In the genomic region with DNA sequence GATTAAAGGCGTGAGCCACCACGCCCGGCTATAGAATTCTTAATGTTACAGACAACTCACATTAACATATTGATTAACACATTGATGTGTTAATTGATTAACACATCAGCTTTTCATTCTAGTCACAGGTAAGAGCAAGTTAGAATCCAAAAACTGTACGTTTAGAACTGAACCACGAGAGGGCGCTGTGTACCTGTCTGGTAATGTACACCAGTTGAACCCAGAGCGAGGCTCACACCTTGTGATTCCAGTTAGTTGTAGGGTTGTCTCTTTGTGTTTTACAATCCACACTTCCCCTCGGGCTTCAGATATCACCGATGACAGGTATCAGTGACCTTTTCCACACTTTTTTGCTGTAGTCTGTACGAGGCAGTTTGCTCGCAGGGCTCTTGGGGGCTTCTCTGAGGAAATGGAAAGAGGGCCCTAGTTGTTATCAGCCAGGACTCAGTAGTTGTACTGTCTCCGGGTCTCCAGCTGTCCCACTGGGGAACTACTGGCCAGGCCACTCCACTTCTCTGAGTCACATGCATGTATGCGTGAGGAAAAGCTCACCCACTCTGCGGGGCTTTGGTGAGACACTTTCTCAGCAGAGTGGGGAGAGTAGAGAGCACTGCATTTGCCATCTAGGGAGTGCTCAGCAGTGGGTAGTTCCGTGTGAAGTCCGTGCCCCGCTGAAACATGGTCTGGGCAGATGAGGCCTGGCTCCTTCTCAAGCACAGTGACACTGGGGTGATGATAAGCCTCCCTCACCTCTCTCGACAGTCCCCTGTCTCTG, we compare ENCODE assay signal across 9 mouse cellular contexts. TPM values are rescaled to one million over a fixed set of nuclear protein-coding genes. Genes with fewer than 3 reads are reported as not detected.
DNase-seq lines count a peak whose midpoint lies in the region; ATAC-seq lines count a peak whose summit lies in the region.
"Had no signal": no experiment of that assay in that cellular context is flagged by ENCODE, and none has a peak within 500 bp of the region (broad histone marks: within the 10 kb centered on the region; RNA-seq: fewer than 3 reads in every experiment).

No protein-coding gene starts in this region.

- no peak overlapping the region for H3K9ac ChIP-seq in forebrain, embryonic 11.5 days (ENCODE audit: low read length)
- H3K9ac ChIP-seq in forebrain, embryonic 12.5 days = no peak overlapping the region

- no peak overlapping the region for H3K27ac ChIP-seq in forebrain, embryonic 11.5 days (ENCODE audit: low read depth, low read length)
- H3K27ac ChIP-seq in forebrain, embryonic 12.5 days = no peak overlapping the region

- H3K36me3 ChIP-seq in forebrain, embryonic 11.5 days (ENCODE audit: control insufficient read depth, insufficient read depth, low read length) = no peaks in the 10 kb centered on the region
- H3K36me3 ChIP-seq in forebrain, embryonic 12.5 days (replicated peaks) = no peaks in the 10 kb centered on the region

- peak; percentile 68 for DNase-seq in forebrain, embryonic 11.5 days (ENCODE audit: low spot score)
- DNase-seq in B cell, adult 2 months = peak; percentile 19 to 47
- peak; percentile 67 for DNase-seq in brain, adult 2 months (ENCODE audit: low read depth, low spot score)
- DNase-seq in kidney, adult 9 months = peak; percentile 56
- DNase-seq in lung, postnatal 10 days = peak; percentile 59
- peak; percentile 20 to 71 for DNase-seq in spleen, postnatal 10 days (ENCODE audit: low spot score in 2 of 2)

- no peak overlapping the region for H3K4me2 ChIP-seq in forebrain, embryonic 11.5 days (ENCODE audit: low read depth, low read length, severe bottlenecking)
- no peak overlapping the region for H3K4me2 ChIP-seq in forebrain, embryonic 12.5 days

- 30% methylated on average over 18 of the region's 18 CpGs for WGBS in forebrain, embryonic 11.5 days
- WGBS in forebrain, embryonic 12.5 days = 37% methylated on average over 18 of the region's 18 CpGs

- no peaks in the 10 kb centered on the region for H3K4me1 ChIP-seq in forebrain, embryonic 11.5 days (replicated peaks; ENCODE audit: control insufficient read depth, insufficient read depth, low read length)
- no peaks in the 10 kb centered on the region for H3K4me1 ChIP-seq in forebrain, embryonic 12.5 days

- peaks cover 2% of the 10 kb centered on the region; the same call in 1 of the 2 replicates for H3K27me3 ChIP-seq in forebrain, embryonic 11.5 days (ENCODE audit: control insufficient read depth, insufficient read depth, low read length)
- peaks cover 34% of the 10 kb centered on the region for H3K27me3 ChIP-seq in forebrain, embryonic 12.5 days

- ATAC-seq in forebrain, embryonic 11.5 days (replicated peaks; ENCODE audit: low FRiP score) = no peak
- ATAC-seq in forebrain, embryonic 12.5 days (ENCODE audit: low FRiP score) = no peak
- peak; percentile 67 for ATAC-seq in erythroid progenitor cell, adult 5-6 weeks (replicated peaks; ENCODE audit: low FRiP score, poor library complexity, severe bottlenecking)

- no peak overlapping the region for H3K4me3 ChIP-seq in forebrain, embryonic 11.5 days (ENCODE audit: low read depth, low read length)
- H3K4me3 ChIP-seq in forebrain, embryonic 12.5 days (replicated peaks) = no peak overlapping the region

- H3K9me3 ChIP-seq in forebrain, embryonic 11.5 days (ENCODE audit: control insufficient read depth, low read length) = no peaks in the 10 kb centered on the region
- no peaks in the 10 kb centered on the region for H3K9me3 ChIP-seq in forebrain, embryonic 12.5 days

RNA-seq across cellular contexts. Expression of a gene that starts 7.7 kb away (rescaled TPM):
- polyA plus RNA-seq in forebrain, embryonic 11.5 days (2014; fragmentation: Nextera tagmentation; extraction: Ambion mirVana) = not detected in 2 replicates
- not detected in 2 replicates for polyA plus RNA-seq in forebrain, embryonic 12.5 days (2016; fragmentation: Nextera tagmentation; extraction: Ambion mirVana)
- total RNA-seq in erythroid progenitor cell, adult 5-6 weeks (2015; ENCODE audit: low replicate concordance) = 1.3 TPM in 1 of 2 replicates, not detected in the other
- total RNA-seq in erythroid progenitor cell, adult 5-6 weeks (2017; ENCODE audit: low replicate concordance) = not detected in 2 replicates
- total RNA-seq: left cerebral cortex, postnatal 36 days had no signal

RNA-seq across cellular contexts. Expression of a gene that starts 26.1 kb away (rescaled TPM):
- polyA plus RNA-seq in forebrain, embryonic 11.5 days (2014; fragmentation: Nextera tagmentation; extraction: Ambion mirVana) = 0.05 TPM in 1 of 2 replicates, not detected in the other
- 0.11 and 0.29 TPM in 2 replicates for polyA plus RNA-seq in forebrain, embryonic 12.5 days (2016; fragmentation: Nextera tagmentation; extraction: Ambion mirVana)
- total RNA-seq in erythroid progenitor cell, adult 5-6 weeks (2015; ENCODE audit: low replicate concordance) = not detected in 2 replicates
- total RNA-seq in erythroid progenitor cell, adult 5-6 weeks (2017; ENCODE audit: low replicate concordance) = not detected in 2 replicates
